Mouse (Mus musculus): ENCODE measurements around the gene Col11a1.

DNA sequence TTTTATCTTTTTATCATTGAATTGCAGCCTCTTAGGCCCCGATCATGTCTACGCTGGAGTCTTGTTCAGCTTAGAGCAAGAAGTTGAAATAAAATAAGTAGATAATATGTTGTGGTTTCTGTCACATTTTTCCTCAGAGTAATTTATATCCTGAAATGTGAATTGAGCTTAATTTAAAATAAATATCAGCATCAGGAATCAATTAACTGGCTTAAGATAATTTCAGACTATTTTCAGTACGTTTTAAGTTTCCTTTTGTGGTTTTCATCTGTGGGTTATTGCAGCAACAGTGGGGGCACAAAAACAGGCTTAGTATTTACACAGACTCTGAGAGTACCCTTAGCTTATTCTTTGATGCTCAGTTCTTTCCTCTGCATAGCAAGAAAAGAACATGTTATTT lies 23.2 kb downstream of the Col11a1 start:
- no peak for TF ChIP-seq POLR2A (IDR thresholded peaks at IDR 0.05; ENCODE audit: control insufficient read depth, low read depth, low read length)
- no peak for TF ChIP-seq CTCF (IDR thresholded peaks at IDR 0.05; ENCODE audit: control insufficient read depth, insufficient read depth, insufficient replicate concordance, low read depth, low read length)
